Mouse (Mus musculus): ENCODE results near the gene Acadvl. TPM values are rescaled to one million over a fixed set of nuclear protein-coding genes. Genes with fewer than 3 reads are reported as not detected.

Acadvl gene
- polyA plus RNA-seq, 1 experiment from 2014 or later: 95.5 TPM

GRCm38 (mm10) chr11:69983377-69983776, 31.8 kb downstream of the Acadvl start:
- Histone ChIP-seq H3K4me3 (ENCODE audit: low read depth, low read length) (peak overlapping the region; percentile 99), H3K27me3 (replicated peaks; ENCODE audit: control insufficient read depth, insufficient read depth, low read length) (no peaks in the 10 kb centered on the region), H3K9me3 (ENCODE audit: control insufficient read depth, low read length) (no peaks in the 10 kb centered on the region), H3K4me1 (ENCODE audit: control insufficient read depth, insufficient read depth, low read length) (peaks cover 17% of the 10 kb centered on the region), H3K9ac (ENCODE audit: low read depth, low read length) (peak overlapping the region; percentile 98), H3K4me2 (ENCODE audit: low read depth, low read length) (peak overlapping the region; percentile 96), H3K27ac (replicated peaks; ENCODE audit: low read depth, low read length) (no peak overlapping the region), H3K36me3 (ENCODE audit: control insufficient read depth, insufficient read depth, low read length) (peaks cover 50% of the 10 kb centered on the region)
- DNase-seq (ENCODE audit: low spot score) (no peak), ATAC-seq (ENCODE audit: low read depth) (no peak)
- WGBS: 91% methylated on average over 3 of the region's 4 CpGs

- Histone ChIP-seq H3K9ac (ENCODE audit: low read depth, low read length) (peak overlapping the region; percentile 98), H3K4me2 (ENCODE audit: low read depth, low read length) (peak overlapping the region; percentile 96), H3K4me1 (ENCODE audit: control insufficient read depth, insufficient read depth, low read length) (peaks cover 17% of the 10 kb centered on the region), H3K36me3 (ENCODE audit: control insufficient read depth, insufficient read depth, low read length) (peaks cover 50% of the 10 kb centered on the region), H3K27me3 (replicated peaks; ENCODE audit: control insufficient read depth, insufficient read depth, low read length) (no peaks in the 10 kb centered on the region), H3K27ac (replicated peaks; ENCODE audit: low read depth, low read length) (peak overlapping the region; percentile 18; the same call in 1 of the 2 replicates), H3K4me3 (ENCODE audit: low read depth, low read length) (peak overlapping the region; percentile 99), H3K9me3 (ENCODE audit: control insufficient read depth, low read length) (no peaks in the 10 kb centered on the region)
- ATAC-seq (ENCODE audit: low read depth): no peak; the same call in 1 of the 2 replicates
- WGBS: 25% methylated on average over 5 of the region's 5 CpGs
- peak; percentile 34 for DNase-seq (ENCODE audit: low spot score)
These were observed 32.3 kb downstream of the Acadvl start for GRCm38 (mm10) chr11:69982877-69983276.

GRCm38 (mm10) chr11:69982225-69982624, 33.0 kb downstream of the Acadvl start, which contains the start of gene Elp5:
Gene Elp5 (minus strand): TSS chr11:69982517.
- no peaks in the 10 kb centered on the region for H3K27me3 ChIP-seq (replicated peaks; ENCODE audit: control insufficient read depth, insufficient read depth, low read length)
- peak within 1 kb of the TSS; percentile 96 for H3K4me2 ChIP-seq (ENCODE audit: low read depth, low read length)
- peak within 1 kb of the TSS; percentile 98 for H3K9ac ChIP-seq (ENCODE audit: low read depth, low read length)
- H3K9me3 ChIP-seq (ENCODE audit: control insufficient read depth, low read length): no peaks in the 10 kb centered on the region
- 62% methylated on average over 8 of the region's 8 CpGs for WGBS
- DNase-seq (ENCODE audit: low spot score): no peak
- peak within 1 kb of the TSS; percentile 99 for H3K27ac ChIP-seq (replicated peaks; ENCODE audit: low read depth, low read length)
- peaks cover 50% of the 10 kb centered on the region for H3K36me3 ChIP-seq (ENCODE audit: control insufficient read depth, insufficient read depth, low read length)
- peaks cover 17% of the 10 kb centered on the region for H3K4me1 ChIP-seq (ENCODE audit: control insufficient read depth, insufficient read depth, low read length)
- ATAC-seq (ENCODE audit: low read depth): no peak
- H3K4me3 ChIP-seq (ENCODE audit: low read depth, low read length): peak within 1 kb of the TSS; percentile 99

GRCm38 (mm10) chr11:69981141-69981762, 34.0 kb downstream of the Acadvl start, which contains the start of gene Ctdnep1:
Gene Ctdnep1 (plus strand): TSS chr11:69981156.
- Histone ChIP-seq H3K9me3 (ENCODE audit: control insufficient read depth, low read length) (no peaks in the 10 kb centered on the region), H3K27me3 (replicated peaks; ENCODE audit: control insufficient read depth, insufficient read depth, low read length) (no peaks in the 10 kb centered on the region), H3K36me3 (ENCODE audit: control insufficient read depth, insufficient read depth, low read length) (peaks cover 49% of the 10 kb centered on the region), H3K27ac (replicated peaks; ENCODE audit: low read depth, low read length) (peak within 1 kb of the TSS; percentile 99), H3K4me1 (ENCODE audit: control insufficient read depth, insufficient read depth, low read length) (peaks cover 17% of the 10 kb centered on the region), H3K9ac (ENCODE audit: low read depth, low read length) (peak within 1 kb of the TSS; percentile 98), H3K4me3 (ENCODE audit: low read depth, low read length) (peak within 1 kb of the TSS; percentile 99), H3K4me2 (ENCODE audit: low read depth, low read length) (peak within 1 kb of the TSS; percentile 96)
- ATAC-seq (ENCODE audit: low read depth) (no peak), DNase-seq (ENCODE audit: low spot score) (no peak)
- WGBS: 1% methylated on average over 31 of the region's 43 CpGs

- Histone ChIP-seq H3K27ac (replicated peaks; ENCODE audit: low read depth, low read length) (peak overlapping the region; percentile 99), H3K27me3 (replicated peaks; ENCODE audit: control insufficient read depth, insufficient read depth, low read length) (no peaks in the 10 kb centered on the region), H3K9ac (ENCODE audit: low read depth, low read length) (peak overlapping the region; percentile 98), H3K4me2 (ENCODE audit: low read depth, low read length) (peak overlapping the region; percentile 60), H3K9me3 (ENCODE audit: control insufficient read depth, low read length) (no peaks in the 10 kb centered on the region), H3K4me1 (ENCODE audit: control insufficient read depth, insufficient read depth, low read length) (peaks cover 17% of the 10 kb centered on the region), H3K4me3 (ENCODE audit: low read depth, low read length) (peak overlapping the region; percentile 99), H3K36me3 (ENCODE audit: control insufficient read depth, insufficient read depth, low read length) (peaks cover 50% of the 10 kb centered on the region)
- peak; percentile 95 for ATAC-seq (ENCODE audit: low read depth)
- peak; percentile 99 for DNase-seq (ENCODE audit: low spot score)
- 0% methylated on average over 30 of the region's 60 CpGs for WGBS
These were observed 34.7 kb downstream of the Acadvl start for GRCm38 (mm10) chr11:69980196-69981140.

- peak overlapping the region; percentile 98 for H3K9ac ChIP-seq (ENCODE audit: low read depth, low read length)
- peaks cover 17% of the 10 kb centered on the region for H3K4me1 ChIP-seq (ENCODE audit: control insufficient read depth, insufficient read depth, low read length)
- no peak for ATAC-seq (ENCODE audit: low read depth)
- H3K4me3 ChIP-seq (ENCODE audit: low read depth, low read length): peak overlapping the region; percentile 99
- DNase-seq (ENCODE audit: low spot score): no peak
- H3K36me3 ChIP-seq (ENCODE audit: control insufficient read depth, insufficient read depth, low read length): peaks cover 50% of the 10 kb centered on the region
- H3K27me3 ChIP-seq (replicated peaks; ENCODE audit: control insufficient read depth, insufficient read depth, low read length): no peaks in the 10 kb centered on the region
- no peaks in the 10 kb centered on the region for H3K9me3 ChIP-seq (ENCODE audit: control insufficient read depth, low read length)
- H3K4me2 ChIP-seq (ENCODE audit: low read depth, low read length): peak overlapping the region; percentile 60
- 2% methylated on average over 16 of the region's 16 CpGs for WGBS
- peak overlapping the region; percentile 99 for H3K27ac ChIP-seq (replicated peaks; ENCODE audit: low read depth, low read length)
These were observed 35.4 kb downstream of the Acadvl start for GRCm38 (mm10) chr11:69979827-69980195.

GRCm38 (mm10) chr11:69976271-69976670, 38.9 kb downstream of the Acadvl start:
- Histone ChIP-seq H3K4me3 (ENCODE audit: low read depth, low read length) (no peak overlapping the region), H3K9me3 (ENCODE audit: control insufficient read depth, low read length) (no peaks in the 10 kb centered on the region), H3K4me2 (ENCODE audit: low read depth, low read length) (no peak overlapping the region), H3K9ac (ENCODE audit: low read depth, low read length) (no peak overlapping the region), H3K36me3 (ENCODE audit: control insufficient read depth, insufficient read depth, low read length) (peaks cover 62% of the 10 kb centered on the region), H3K4me1 (ENCODE audit: control insufficient read depth, insufficient read depth, low read length) (peaks cover 4% of the 10 kb centered on the region; the same call in 1 of the 2 replicates), H3K27ac (replicated peaks; ENCODE audit: low read depth, low read length) (no peak overlapping the region), H3K27me3 (replicated peaks; ENCODE audit: control insufficient read depth, insufficient read depth, low read length) (no peaks in the 10 kb centered on the region)
- ATAC-seq (ENCODE audit: low read depth) (no peak), DNase-seq (ENCODE audit: low spot score) (no peak)
- 83% methylated on average over 4 of the region's 4 CpGs for WGBS

- H3K9ac ChIP-seq (ENCODE audit: low read depth, low read length): no peak overlapping the region
- peaks cover 4% of the 10 kb centered on the region; the same call in 1 of the 2 replicates for H3K4me1 ChIP-seq (ENCODE audit: control insufficient read depth, insufficient read depth, low read length)
- no peak overlapping the region for H3K27ac ChIP-seq (replicated peaks; ENCODE audit: low read depth, low read length)
- ATAC-seq (ENCODE audit: low read depth) (no peak), DNase-seq (ENCODE audit: low spot score) (no peak)
- H3K4me2 ChIP-seq (ENCODE audit: low read depth, low read length): no peak overlapping the region
- peaks cover 71% of the 10 kb centered on the region for H3K36me3 ChIP-seq (ENCODE audit: control insufficient read depth, insufficient read depth, low read length)
- H3K4me3 ChIP-seq (ENCODE audit: low read depth, low read length): no peak overlapping the region
- WGBS: 94% methylated on average over 2 of the region's 2 CpGs
- no peaks in the 10 kb centered on the region for H3K9me3 ChIP-seq (ENCODE audit: control insufficient read depth, low read length)
- H3K27me3 ChIP-seq (replicated peaks; ENCODE audit: control insufficient read depth, insufficient read depth, low read length): no peaks in the 10 kb centered on the region
These were observed 40.3 kb downstream of the Acadvl start for GRCm38 (mm10) chr11:69974907-69975306.
